Mouse (Mus musculus): ENCODE measurements around the gene Fbxl7.

- TF ChIP-seq CTCF (IDR thresholded peaks at IDR 0.05; ENCODE audit: low read depth, low read length) (no peak), TAL1 (conservative IDR thresholded peaks at IDR 0.05; ENCODE audit: low read depth, low read length) (no peak), GATA1 (IDR thresholded peaks at IDR 0.05; ENCODE audit: borderline replicate concordance, low read length) (no peak), POLR2AphosphoS5 (IDR thresholded peaks at IDR 0.05; ENCODE audit: insufficient replicate concordance, low read depth, low read length) (no peak)
Measured at GRCm38 (mm10) chr15:26880212-26880956, 15.0 kb downstream of the Fbxl7 start.

All from G1E (cell line).